ENCODE assay signal across 8 mouse cellular contexts in the genomic region with DNA sequence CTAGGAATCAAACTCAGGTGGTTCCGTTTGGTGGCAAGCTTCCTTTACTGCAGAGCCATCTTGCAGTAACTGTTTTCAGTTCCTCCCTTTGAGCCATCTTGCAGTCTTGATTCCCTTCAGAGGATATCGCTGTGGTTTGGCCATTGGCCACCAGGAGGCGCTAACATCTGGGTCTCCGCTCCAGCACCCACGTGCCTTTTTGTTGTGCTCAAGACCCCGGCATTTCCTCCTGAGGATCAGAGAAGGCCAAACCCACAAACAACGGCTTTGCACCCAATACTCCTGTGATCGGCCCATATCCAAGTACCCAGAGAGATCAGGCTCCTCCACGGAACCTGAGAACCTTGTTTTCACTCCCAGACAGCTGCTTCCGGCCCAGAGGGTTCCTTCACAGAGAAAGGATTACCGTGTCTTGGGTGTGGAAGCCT. TPM values are rescaled to one million over a fixed set of nuclear protein-coding genes. Genes with fewer than 3 reads are reported as not detected.
DNase-seq lines count a peak whose midpoint lies in the region; ATAC-seq and TF ChIP-seq lines count a peak whose summit lies in the region.

No protein-coding gene starts in this region.

- no peak for ATAC-seq in Patski
- ATAC-seq in hindbrain, embryonic 14.5 days (ENCODE audit: low FRiP score): no peak

- CTCF ChIA-PET in Patski (lab: Charles Lee): interaction anchor here (0.7 to 2.2 kb wide), 8 partner anchors 12 to 42 kb away, joined by 3 to 10 read pairs (median 6); no protein-coding TSS in a partner anchor

- in situ Hi-C loops in Patski (cut with MboI; ENCODE audit: low pct_unique_long_range_greater_than_20kb): loop anchor here (5.0 kb wide), 1 partner anchor 33 kb away; no protein-coding TSS in a partner anchor

- 15% methylated on average over 11 of the region's 11 CpGs for WGBS in hindbrain, embryonic 14.5 days

- POLR2A ChIA-PET in Patski (lab: Charles Lee): interaction anchor here (1.6 kb wide), 1 partner anchor 42 kb away, joined by 9 read pairs; no protein-coding TSS in a partner anchor

- no peak overlapping the region for H3K4me3 ChIP-seq in hindbrain, embryonic 14.5 days (replicated peaks; ENCODE audit: low read length)

- no peaks in the 10 kb centered on the region for H3K4me1 ChIP-seq in hindbrain, embryonic 14.5 days (replicated peaks; ENCODE audit: control insufficient read depth, insufficient read depth, low read length)

- no peaks in the 10 kb centered on the region for H3K9me3 ChIP-seq in hindbrain, embryonic 14.5 days (ENCODE audit: control insufficient read depth, low read length)

- H3K36me3 ChIP-seq in hindbrain, embryonic 14.5 days (replicated peaks; ENCODE audit: control insufficient read depth, insufficient read depth): peaks cover 13% of the 10 kb centered on the region; the same call in 1 of the 2 replicates

- peak; percentile 42 for DNase-seq in Patski (ENCODE audit: low read depth, low spot score)
- peak; percentile 61 to 77 for DNase-seq in cerebellum, postnatal 25 days
- peak; percentile 76 to 77 for DNase-seq in frontal cortex, postnatal 25 days (ENCODE audit: low spot score in 2 of 2)
- peak; percentile 90 for DNase-seq in hindbrain, embryonic 14.5 days (ENCODE audit: low spot score)
- DNase-seq in layer of hippocampus, postnatal 36 days: peak; percentile 76
- peak; percentile 96 for DNase-seq in lung, postnatal 36 days
- peak; percentile 66 for DNase-seq in retina, postnatal 7 days (ENCODE audit: low read depth, low spot score)
- DNase-seq in urinary bladder, adult 18-20 months (ENCODE audit: low spot score in 2 of 2): peak; percentile 77 to 81

- no peaks in the 10 kb centered on the region for H3K27me3 ChIP-seq in Patski
- H3K27me3 ChIP-seq in hindbrain, embryonic 14.5 days (ENCODE audit: control insufficient read depth, insufficient read depth, low read length): no peaks in the 10 kb centered on the region

- no peak overlapping the region for H3K9ac ChIP-seq in hindbrain, embryonic 14.5 days

- TF ChIP-seq CTCF in Patski (IDR thresholded peaks at IDR 0.05): peak; percentile 97

- H3K27ac ChIP-seq in hindbrain, embryonic 14.5 days: no peak overlapping the region

- peak overlapping the region; percentile 19; the same call in 1 of the 2 replicates for H3K4me2 ChIP-seq in hindbrain, embryonic 14.5 days (replicated peaks)

RNA-seq across cellular contexts. Expression of a gene that starts 18.8 kb away (rescaled TPM):
- polyA plus RNA-seq in Patski (2021): 72.2 TPM
- polyA plus RNA-seq in hindbrain, embryonic 14.5 days (2014; fragmentation: Nextera tagmentation; extraction: Ambion mirVana): 58.9 and 66.6 TPM in 2 replicates
- 10 to 100 TPM; 75.1 to 83.8 TPM for total RNA-seq in layer of hippocampus, postnatal 36 days (2021)

RNA-seq across cellular contexts. Expression of a gene that starts 19.2 kb away (rescaled TPM):
- 2.5 TPM for polyA plus RNA-seq in Patski (2021)
- 4.4 and 5.0 TPM in 2 replicates for polyA plus RNA-seq in hindbrain, embryonic 14.5 days (2014; fragmentation: Nextera tagmentation; extraction: Ambion mirVana)
- 10 to 100 TPM; 17.3 to 19.8 TPM for total RNA-seq in layer of hippocampus, postnatal 36 days (2021)

RNA-seq across cellular contexts. Expression of a gene that starts 19.2 kb away (rescaled TPM):
- 0.19 TPM for polyA plus RNA-seq in Patski (2021)
- polyA plus RNA-seq in hindbrain, embryonic 14.5 days (2014; fragmentation: Nextera tagmentation; extraction: Ambion mirVana): not detected in 2 replicates
- 1 to 10 TPM in 1 of 2 experiments, not detected in 1; 2.3 TPM for total RNA-seq in layer of hippocampus, postnatal 36 days (2021)

RNA-seq across cellular contexts. Expression of a gene that starts 29.1 kb away (rescaled TPM):
- 470 TPM for polyA plus RNA-seq in Patski (2021)
- 54.5 and 58.7 TPM in 2 replicates for polyA plus RNA-seq in hindbrain, embryonic 14.5 days (2014; fragmentation: Nextera tagmentation; extraction: Ambion mirVana)
- total RNA-seq in layer of hippocampus, postnatal 36 days (2021): 100 to 1,000 TPM; 111 to 121 TPM

RNA-seq across cellular contexts. Expression of a gene that starts 54.3 kb away (rescaled TPM):
- 29.8 TPM for polyA plus RNA-seq in Patski (2021)
- polyA plus RNA-seq in hindbrain, embryonic 14.5 days (2014; fragmentation: Nextera tagmentation; extraction: Ambion mirVana): 1.2 and 1.5 TPM in 2 replicates
- 1 to 10 TPM; 6.8 to 7.8 TPM for total RNA-seq in layer of hippocampus, postnatal 36 days (2021)

Comparison
In these comparisons a context has a peak if more than half of its experiments do, and no peak if none do; other contexts are left out.
1. DNase-seq: peak in every context shown above with its lines; median percentile 96 in lung, postnatal 36 days; 90 in hindbrain, embryonic 14.5 days; 79 in urinary bladder, adult 18-20 months; 76 in frontal cortex, postnatal 25 days; 76 in layer of hippocampus, postnatal 36 days; 69 in cerebellum, postnatal 25 days; 66 in retina, postnatal 7 days; 42 in Patski.